Mouse (Mus musculus) heart, adult 2 months (tissue): ENCODE data around the gene Cdh3.
"Not testable (repeated sequence)": the region's sequence is repeated elsewhere in the genome, so short reads cannot be mapped to it uniquely, and the experiment has no call there.

Experiments
- CTCF ChIP-seq: fragments of 200-600 bp; IDR thresholded peaks from 2 replicates; pipeline ENCODE4 v1.8.1; 2022; ENCODE audit warnings: antibody characterized with exemption, mild to moderate bottlenecking, moderate library complexity
- POLR2A ChIP-seq: fragments of 200-500 bp; IDR thresholded peaks from 2 replicates; pipeline ENCODE4 v1.6.1; 2011; ENCODE audit warnings: mild to moderate bottlenecking, low read depth, low read length, control low read depth; ENCODE audit not compliant: insufficient read depth

GRCm38 (mm10) chr8:106572175-106572574 is 61.5 kb downstream of the Cdh3 start:
- TF ChIP-seq POLR2A, CTCF: not testable (repeated sequence)
